Mouse (Mus musculus) neural tube, embryonic 11.5 days (tissue): ENCODE measurements around the gene Pcbd1. TPM values are rescaled to one million over a fixed set of nuclear protein-coding genes. Genes with fewer than 3 reads are reported as not detected.

Experiments
- microRNA-seq: library from miRNA; unstranded; fragments of <30 nt; microRNA quantifications from one replicate; pipeline ENCODE4, GENCODE M21; 2016
- polyA plus RNA-seq: library from polyadenylated mRNA; unstranded; fragments of >200 nt; fragmentation: Nextera tagmentation; extraction: Ambion mirVana; gene quantifications from 2 replicates; pipeline ENCODE4 v1.2.1, GENCODE M21; 2014

Pcbd1 gene
- polyA plus RNA-seq, 1 experiment from 2014 or later = 26.1 TPM

Small RNAs within 50 kb of the gene (microRNA-seq; reads per million reads assigned to microRNA genes)
- gene Gm44308 = not detected

Other genes with a start within 250 kb of the Pcbd1 start
- gene Sgpl1, start 58.4 kb downstream of the Pcbd1 start, polyA plus RNA-seq = 95.9 and 98.0 TPM in 2 replicates
- not detected in 2 replicates for gene Tbata, start 82.6 kb downstream of the Pcbd1 start, polyA plus RNA-seq
- 0.34 and 0.70 TPM in 2 replicates for gene Adamts14, start 184.1 kb downstream of the Pcbd1 start, polyA plus RNA-seq
- not detected in 2 replicates for gene Prf1, start 208.5 kb downstream of the Pcbd1 start, polyA plus RNA-seq